Mouse (Mus musculus): ENCODE results near the gene Coro1a.
A peak's percentile ranks its signal among the peaks of the same experiment; 100 is the strongest.
"Not testable (repeated sequence)": the region's sequence is repeated elsewhere in the genome, so short reads cannot be mapped to it uniquely, and the experiment has no call there.

The Coro1a gene

DNA sequence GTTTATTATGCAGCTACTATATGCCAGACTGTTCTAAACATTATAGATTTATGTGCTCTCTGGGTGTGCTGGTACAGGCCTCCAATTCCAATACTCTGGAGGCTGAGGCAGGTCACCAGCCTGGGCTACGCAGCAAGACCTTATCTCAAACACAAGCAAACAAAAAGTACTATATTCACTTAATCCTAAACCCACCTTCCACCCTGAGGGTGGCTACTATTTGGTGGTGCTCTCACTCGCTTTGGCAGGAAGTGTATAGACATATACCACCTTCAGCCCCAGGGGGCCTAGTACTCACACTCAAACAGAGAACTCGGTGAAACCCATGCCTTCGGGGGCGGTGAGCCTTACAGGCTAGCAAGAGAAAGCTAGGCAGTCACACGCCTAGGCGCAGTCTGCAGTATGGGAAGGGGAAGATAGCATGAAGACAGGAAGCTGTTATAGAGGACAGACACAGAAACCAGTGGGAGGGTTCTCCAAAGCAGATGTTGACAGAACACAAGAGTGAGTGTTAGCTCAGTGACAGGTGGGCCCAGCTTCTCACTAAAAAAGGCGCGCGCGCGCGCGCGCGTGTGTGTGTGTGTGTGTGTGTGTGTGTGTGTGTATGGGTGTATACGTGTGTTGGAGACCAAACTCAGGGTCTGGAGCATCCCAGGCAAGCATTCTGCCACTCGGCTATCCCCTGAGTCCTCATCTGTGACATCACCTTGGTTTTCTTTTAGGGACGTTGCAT is at the start of gene Coro1a:
Gene Coro1a (minus strand): TSS at position 346 of the 733 bp plus-strand sequence.
- no peak for DNase-seq (ENCODE audit: low read depth)

DNA sequence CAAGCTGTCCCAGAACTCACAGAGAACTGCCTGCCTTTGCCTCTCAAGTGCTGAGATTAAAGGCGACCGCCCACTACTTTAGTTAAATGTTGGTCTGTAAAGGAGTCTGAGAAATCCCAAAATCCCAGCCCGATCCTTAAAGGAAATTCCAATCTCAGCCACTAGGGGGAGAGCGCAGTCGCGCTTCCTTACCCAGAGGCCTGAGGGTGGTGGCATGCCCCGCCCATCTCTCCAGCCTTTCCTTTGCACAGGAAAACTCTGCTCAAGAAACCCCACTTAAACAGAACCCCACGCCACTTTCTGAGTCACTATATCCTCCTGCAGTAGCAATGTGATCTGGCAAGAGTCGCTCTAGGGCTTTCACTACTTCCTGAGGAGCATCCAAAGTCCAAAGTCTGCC is 47.3 kb upstream of the Coro1a start:
- peak; percentile 64 for DNase-seq (ENCODE audit: low read depth)

DNA sequence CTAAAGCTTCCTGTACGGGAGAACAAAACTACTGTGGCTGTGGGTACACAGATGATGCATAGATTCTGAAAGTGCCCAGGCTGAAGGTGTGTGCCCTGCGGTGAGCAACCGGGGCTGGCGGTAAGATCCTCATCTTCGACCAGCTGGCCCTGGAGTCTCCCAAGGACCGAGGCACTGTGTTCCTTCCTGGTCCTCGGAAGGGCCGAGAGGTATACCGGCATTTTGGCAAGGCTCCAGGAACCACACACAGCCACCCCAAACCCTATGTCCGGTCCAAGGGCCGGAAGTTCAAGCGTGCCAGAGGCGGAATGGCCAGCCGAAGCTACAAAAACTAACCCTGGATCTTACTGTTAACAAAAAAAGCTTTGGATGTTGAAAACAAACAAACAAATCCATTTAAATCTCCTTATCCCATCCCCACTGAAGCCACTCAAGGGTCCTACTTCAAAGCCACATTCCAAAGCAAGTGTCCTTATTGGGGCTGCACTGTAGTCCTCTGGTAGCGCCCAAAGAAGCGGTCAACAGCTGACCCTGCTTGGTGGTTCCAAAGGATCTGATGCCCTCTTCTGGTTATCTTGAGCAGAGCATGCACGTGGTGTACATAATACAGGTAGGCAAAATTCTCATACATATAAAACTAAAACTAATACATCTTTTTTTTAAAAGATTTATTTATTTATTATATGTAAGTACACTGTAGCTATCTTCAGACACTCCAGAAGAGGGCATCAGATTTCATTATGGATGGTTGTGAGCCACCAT is 42.2 kb upstream of the Coro1a start:
- no peak for DNase-seq (ENCODE audit: low read depth)

DNA sequence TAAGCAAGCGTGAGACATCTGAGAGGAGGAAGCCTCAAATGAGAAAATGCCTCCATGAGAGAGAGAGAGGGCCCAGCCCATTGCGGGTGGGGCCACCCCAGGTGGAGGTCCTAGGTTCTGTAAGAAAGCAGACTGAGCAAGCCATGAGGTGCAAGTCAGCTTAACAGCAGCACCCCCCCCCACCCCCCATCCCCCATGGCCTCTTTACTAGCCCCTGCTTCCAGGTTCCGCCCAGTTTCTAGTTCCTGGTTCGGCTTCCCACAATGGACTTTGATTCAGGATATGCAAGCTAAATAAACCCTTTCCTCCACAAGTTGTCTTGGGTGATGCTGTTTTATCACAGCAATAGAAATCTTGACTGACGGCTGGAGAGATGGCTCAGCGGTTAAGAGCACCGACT is 41.2 kb upstream of the Coro1a start:
- DNase-seq (ENCODE audit: low read depth), result no peak

DNA sequence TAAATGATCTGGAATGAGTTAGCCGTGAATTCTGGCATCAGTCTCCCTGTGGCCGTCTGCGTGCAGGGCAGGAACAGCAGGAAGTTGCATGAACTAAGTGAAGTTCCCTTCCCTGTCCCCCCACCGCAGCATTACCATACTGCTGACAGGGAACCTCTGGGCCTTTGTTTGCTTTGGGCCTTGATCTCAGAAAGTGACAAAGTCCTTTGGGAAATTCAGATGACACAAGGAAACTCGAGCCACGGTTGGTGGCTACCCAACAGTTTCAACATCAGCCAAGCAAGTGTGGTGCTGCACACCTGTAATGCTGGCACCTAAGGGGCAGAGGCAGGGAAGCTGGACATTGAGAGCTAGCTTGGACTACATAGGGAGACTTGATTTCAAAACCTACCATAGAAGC is 39.2 kb upstream of the Coro1a start:
- no peak for DNase-seq (ENCODE audit: low read depth)

DNA sequence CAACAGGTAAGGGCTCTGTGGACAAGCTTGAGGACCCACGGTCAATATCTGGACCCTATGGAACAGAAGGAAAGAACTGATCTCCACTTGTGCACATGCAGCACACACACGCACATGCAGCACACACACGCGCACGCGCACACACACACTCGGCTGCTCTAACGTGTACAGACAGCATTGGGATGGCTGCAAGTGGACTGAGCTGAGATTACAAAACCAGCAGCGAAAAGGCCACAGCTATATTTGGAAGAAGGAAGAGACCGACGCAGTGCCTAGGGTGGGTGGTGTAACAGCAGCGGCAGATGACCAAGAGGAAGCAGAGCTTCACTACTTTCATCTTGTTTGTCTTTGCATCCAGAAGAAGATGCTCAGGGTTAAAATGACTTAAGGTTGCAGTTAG is 38.5 kb upstream of the Coro1a start:
- DNase-seq (ENCODE audit: low read depth), result no peak

DNA sequence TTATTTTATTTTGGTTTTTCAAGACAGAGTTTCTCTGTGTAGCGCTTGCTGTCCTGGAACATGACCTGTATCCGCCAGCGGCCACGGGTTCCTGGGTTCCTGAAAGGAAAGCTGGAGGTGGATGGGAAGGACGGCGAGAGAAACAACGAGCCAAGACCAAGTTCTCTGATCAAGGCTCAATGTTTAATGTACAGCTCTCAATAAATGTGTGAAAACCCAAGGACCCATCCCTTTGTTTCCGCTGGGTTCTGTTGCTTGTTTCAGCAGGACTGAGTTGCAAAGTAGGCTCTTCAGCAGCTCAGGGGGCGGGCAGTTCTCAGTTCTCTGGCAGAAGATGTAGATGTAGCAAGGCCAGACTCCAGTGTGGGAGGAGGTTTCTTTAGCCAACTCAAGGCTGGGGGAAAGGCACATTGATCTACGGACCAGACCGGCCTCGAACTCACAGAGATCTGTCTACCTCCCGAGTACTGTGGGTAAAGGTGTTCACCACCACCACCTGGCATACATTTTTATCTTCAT is 34.4 kb upstream of the Coro1a start:
- DNase-seq (ENCODE audit: low read depth), result no peak

DNA sequence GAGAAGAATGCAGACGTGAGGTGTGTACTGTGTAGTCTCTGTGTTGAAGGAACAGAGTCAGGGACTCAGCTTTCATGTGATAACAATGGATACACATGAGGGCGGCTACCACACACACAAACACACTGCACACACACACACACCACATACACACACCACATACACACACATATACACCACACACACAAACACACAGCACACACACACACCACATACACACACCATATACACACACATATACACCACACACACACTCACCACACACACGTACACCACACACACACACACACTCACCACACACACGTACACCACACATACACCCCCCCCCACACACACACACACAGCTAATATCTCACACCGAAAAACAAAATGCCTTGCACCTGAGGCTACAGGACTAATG is 33.9 kb upstream of the Coro1a start:
- no peak for DNase-seq (ENCODE audit: low read depth)

DNA sequence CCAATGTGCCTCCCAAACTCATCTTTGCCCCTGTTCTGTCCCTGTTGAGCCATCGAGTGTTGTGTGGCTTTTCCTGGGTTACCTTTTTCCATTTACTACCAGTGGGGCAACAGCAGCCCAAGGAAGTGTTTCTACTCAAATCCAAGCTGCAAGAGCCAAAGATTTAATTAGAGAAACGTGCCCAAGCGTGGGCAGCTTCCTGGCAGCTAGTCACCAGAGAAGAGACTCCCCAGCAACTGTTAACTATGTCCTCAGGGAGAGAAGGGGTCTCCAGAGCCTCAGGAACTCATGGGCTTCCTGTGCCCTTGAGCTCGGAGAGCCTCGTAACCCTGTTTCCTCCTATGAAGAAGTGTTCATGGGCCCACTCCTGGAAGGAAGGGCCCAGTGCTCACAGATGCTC is 33.4 kb upstream of the Coro1a start:
- DNase-seq (ENCODE audit: low read depth), result no peak

DNA sequence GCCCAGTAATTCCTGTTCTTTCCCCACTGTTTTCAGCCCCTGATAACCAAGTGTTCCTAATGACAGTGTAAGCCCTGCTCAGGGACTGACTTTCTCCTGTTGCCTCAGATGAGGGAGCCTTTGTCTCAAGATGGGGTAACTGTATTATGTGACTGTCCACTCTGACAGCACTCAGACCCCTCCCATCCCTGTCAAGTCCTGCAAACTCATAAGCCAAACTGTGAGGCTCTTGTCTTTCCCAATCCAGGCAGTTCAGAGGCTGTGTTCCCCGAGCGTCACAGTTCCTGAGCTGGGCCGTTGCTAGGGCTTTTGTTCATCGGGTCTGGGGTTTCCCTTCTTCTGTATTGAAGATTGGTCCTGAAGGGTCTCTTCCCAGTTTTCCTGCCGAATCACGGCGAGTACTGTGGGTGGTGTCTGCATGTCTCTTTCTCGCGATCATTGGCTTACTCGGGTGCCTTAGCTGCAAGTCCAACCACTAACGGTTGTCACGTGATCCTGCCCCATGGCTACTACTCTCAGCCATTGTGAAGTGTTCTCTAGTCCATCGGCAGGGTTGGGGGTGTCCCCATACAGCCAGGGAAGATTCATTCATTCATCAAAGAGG is 32.6 kb upstream of the Coro1a start:
- no peak for DNase-seq (ENCODE audit: low read depth)

DNA sequence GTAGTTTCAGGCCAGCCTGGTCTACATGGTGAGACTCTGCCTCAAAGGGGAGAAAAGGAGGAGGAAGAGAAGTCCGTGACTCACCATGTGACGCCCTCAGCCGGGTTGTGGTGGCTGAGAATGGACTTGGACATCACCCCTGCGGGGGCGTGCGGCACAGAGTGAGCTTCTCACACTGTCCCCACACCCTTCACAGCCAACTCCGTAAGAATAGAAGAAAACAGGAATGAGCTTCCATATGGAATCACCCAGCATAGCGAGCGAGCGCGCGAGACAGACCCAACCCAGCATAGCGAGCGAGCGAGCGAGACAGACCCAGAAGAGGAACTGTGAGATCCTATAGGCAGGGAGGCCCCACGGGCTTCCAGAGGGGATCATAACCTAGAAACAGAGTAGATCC is 32.0 kb upstream of the Coro1a start:
- DNase-seq (ENCODE audit: low read depth), result no peak

DNA sequence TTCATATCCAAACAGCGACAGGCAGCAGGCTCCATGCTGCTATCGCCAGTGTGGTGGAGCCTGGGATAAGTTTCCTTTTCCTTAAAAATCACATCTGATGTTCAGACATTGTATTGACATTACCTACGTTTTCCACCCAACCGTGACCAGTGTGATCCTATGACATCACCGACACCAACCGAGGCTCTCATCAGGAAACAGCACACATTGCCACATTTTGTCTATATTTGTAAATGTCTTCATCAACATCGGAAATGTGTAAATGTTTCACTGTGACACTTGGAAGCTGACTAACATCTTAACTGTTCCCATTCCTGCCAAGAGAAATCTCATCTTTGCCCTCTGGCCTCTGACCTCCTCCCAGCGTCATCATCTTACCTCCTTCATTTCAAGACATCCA is 28.5 kb upstream of the Coro1a start:
- no peak for DNase-seq (ENCODE audit: low read depth)

DNA sequence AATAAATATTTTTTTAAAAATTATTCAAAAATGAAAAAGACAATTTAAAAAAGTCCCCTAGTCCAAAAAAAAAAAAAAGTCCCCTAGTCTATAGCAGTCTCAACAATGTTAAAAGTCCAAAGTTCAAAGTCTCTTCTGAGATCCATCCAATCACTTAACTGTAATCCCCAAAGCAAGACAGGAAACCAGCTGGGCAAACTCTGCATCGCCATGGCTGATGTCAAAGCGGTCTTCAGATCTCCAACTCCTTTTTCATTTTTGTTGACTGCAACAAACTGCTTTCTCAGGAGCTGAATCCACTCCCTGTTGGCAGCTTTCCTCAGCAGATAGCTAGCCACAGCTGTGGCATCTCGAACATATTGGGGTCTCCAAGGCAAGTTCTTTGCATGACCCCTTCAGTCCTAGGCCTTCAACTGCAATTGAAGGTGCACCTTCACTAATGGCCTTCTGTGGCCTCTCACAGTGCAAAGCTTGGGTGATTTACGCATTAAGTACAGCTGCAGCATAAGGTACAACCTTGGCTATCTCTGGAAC is 22.7 kb upstream of the Coro1a start:
- DNase-seq (ENCODE audit: low read depth), result not testable (repeated sequence)

DNA sequence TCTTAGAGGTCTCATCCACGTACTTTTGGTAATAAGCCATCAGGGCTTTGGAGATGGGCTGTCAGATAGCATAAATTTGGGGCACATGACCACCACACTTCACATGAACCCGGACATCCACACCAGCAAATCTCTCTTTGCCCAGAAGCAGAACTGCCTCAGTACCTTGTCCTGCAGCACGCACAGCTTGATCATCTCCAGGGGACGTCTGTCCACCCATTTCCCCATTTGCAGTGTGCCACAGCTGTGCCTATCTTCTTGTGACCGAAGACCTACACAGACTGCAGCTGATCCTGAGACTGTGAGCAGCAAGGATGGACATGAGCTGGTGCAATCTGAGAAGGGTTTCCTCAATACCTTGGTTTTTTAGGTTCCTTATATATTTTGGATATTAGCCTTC is 18.1 kb upstream of the Coro1a start:
- no peak for DNase-seq (ENCODE audit: low read depth)

DNA sequence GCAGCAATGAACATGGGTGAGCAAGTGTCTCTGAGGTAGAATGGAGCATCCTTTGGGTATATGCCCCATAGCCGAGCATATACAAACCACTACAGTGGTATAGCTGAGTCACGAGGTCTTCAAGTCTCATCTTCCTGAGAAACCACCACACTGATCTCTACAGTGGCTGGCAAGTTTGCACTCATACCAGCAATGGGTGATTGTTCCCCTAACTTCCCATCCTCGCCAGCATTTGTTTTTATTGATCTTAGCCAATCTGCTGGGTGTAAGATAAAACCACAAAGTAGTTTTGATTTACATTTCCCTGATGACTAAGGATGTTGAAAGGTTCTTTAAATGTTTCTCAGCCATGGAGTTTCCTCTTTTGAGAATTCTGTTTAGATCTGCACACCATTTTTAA is 17.5 kb upstream of the Coro1a start:
- no peak for DNase-seq (ENCODE audit: low read depth)

DNA sequence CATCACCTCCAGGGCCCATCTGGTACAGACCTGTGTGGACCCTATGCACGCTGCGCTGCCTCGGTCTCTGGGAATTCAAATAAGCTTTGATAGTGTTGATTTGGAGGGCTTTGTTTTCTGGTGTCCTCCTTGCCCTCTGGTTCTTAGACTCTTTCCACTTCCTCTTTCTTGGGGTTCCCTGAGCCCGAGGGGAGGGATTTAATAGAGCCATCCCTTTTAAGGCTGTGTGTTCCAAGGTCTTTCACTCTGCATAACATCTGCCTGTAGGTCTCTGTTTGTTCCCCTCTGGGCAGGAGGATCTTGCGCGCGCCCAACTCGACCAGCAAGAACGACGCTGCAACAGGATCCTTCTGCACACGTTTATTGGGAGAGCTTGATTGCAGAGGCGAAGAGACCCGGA is 14.0 kb upstream of the Coro1a start:
- no peak for DNase-seq (ENCODE audit: low read depth)

DNA sequence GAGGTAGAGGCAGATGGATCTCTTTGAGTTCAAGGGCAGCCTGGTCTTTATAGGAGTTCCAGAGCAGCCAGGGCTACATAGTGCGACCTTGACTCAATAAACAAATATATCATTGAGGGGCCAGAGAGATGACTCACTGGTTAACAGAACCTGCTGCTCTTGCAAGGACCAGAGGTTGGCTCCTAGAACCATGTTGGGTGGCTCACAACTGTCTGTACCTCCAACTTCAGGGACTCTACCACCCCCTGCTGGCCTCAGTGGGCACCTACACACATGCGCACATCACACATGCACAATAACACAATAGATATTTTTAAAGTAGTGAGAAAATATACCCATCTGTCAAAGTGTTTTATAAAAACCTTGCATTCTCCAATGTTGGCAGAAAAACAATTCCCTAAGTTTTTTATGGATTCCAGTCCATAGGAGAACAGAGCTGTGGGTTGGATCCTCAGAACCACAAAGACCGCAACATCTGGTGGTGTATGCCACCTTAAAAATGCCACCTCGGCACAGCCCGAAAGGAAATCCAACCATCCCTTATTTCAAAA is 11.3 kb upstream of the Coro1a start:
- no peak for DNase-seq (ENCODE audit: low read depth)

DNA sequence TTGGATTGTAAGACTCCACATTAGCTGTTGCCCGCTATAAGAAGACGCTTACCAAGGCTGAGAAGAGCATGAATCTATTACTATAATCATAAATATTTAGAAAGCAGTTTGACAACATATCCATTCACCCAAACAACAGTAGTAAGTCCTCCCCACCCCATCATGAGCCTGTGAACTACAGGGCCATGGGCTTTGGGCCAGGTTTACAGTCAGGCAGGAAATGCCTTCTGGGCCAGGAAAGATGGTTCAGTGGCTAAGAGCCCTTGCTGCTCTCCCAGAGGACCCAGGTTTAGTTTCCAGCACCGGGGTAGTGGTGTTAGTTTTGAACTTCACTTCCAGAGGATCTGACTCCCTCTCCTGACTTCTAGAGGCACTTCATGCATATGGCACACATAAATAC is 10.0 kb upstream of the Coro1a start:
- DNase-seq (ENCODE audit: low read depth), result no peak

DNA sequence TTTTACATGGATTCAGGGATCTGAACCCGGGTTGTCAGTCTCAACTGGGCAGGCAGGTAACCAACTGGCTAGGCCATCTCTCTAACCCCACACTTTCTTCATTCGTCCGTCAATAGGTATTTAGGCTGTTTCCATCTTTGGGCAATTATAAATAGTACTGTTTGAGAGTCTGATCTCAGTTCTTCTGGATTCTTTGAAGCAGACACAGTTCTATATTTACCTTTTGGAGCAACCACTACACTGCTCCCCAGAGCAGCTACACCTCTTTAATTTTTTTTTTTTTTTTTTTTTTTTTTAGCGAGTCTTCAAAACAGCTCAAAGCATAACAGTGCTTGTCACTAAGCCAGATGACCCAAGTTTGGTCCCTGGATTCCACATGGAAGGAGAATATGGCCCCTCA is 8.1 kb upstream of the Coro1a start:
- DNase-seq (ENCODE audit: low read depth), result no peak

DNA sequence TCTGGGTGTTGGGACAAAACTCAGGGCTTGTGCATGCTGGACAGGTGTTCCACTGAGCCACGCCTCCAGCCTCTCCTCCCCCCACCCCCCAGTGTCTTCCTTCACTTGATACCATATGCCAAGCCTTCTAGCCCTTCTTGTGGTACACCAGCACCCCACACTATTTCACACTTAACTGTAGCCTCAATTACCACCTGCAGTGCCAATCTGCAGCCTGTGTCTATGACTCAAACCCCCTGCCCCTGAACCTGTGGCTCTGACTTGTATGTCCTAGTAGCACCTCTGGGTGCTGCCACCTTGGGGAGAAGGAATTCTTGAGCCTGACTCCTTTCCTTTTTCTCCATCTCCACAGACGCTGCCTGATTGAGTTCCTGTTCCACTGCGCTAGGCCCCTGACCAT is 4.3 kb upstream of the Coro1a start:
- DNase-seq (ENCODE audit: low read depth), result no peak

DNA sequence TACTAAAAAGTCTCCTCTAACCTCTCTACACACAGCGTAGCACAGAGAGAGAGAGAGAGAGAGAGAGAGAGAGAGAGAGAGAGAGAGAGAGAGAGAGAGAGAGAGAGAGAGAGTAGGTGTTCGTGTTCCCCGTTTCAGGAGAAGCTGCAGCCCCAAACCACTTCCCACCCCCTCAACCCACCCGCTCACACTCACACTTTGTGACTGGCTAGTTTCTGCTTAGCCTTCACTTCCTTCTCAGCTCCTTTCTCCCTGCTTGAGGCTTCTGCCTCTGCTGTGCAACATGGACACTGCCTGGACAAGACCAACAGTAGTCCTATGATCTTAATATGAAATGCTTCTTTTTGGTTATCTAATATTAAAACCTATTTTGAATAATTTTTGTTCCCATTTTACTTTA is 2.7 kb upstream of the Coro1a start:
- no peak for DNase-seq (ENCODE audit: low read depth)

DNA sequence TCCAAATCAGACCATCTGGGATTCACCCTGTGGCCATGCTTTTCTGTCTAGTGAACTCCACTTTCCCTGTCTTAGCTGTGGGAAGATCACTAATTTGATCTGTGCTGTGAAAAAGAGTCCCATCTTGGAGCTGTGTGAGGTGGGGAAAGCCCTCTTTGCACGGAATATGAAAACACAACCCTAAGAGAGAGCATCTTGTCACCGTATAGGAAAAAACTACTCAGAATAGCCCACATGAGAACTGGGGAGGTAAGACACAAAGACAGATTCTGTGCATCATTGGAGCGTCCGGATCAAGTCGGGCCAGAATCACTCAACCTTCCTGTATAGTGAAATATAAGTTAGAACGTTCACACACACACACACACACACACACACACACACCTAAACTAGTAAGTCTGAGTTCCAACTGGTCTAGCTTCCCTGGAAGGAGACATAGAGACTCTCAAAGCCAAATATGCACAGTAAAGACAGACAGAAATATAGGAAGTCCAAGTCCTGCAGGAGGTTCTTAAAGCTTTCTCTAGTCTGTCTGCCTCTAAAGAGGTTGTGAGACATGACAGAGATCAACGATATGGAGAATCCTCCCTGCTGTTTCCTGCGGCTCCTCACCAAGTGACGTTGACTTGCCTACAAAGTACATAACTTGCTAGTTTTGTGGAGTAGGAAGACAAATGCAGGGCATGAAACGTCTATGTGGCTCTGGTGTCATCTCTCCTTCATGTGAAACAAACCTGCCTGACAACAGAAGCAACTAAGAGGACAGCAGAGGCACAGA is 777 bp upstream of the Coro1a start:
- DNase-seq (ENCODE audit: low read depth), result no peak

All from c-Kit-positive CD71-positive TER-119-negative erythroid progenitor cells, embryonic 14.5 days (primary cell).